Mouse (Mus musculus) E14TG2a.4 (cell line): ENCODE data around the gene Dpf3.

Experiments used
- CTCF ChIP-seq: conservative IDR thresholded peaks from 2 replicates; pipeline ENCODE4 v1.5.1; 2014; ENCODE audit warnings: low read length
- POU5F1 ChIP-seq: IDR thresholded peaks from 2 replicates; pipeline ENCODE4 v1.6.1; 2014; ENCODE audit warnings: low read length, borderline replicate concordance

GRCm38 (mm10) chr12:83277537-83278441 is 209.7 kb downstream of the Dpf3 start:
- TF ChIP-seq CTCF (no peak), POU5F1 (no peak)
